Mouse (Mus musculus) liver, adult 2 months (tissue): ENCODE results near the gene Naa38.

ENCODE experiments used
- CTCF ChIP-seq: fragments of 200-500 bp; IDR thresholded peaks from 2 replicates; pipeline ENCODE4 v1.5.1; 2011; ENCODE audit warnings: low read depth, low read length, control low read depth
- POLR2A ChIP-seq: fragments of 200-500 bp; IDR thresholded peaks from 2 replicates; pipeline ENCODE4 v1.6.1; 2011; ENCODE audit warnings: low read length, control low read depth; ENCODE audit not compliant: insufficient read depth; ENCODE audit errors: extremely low read depth

GRCm38 (mm10) chr11:69367616-69368355, 27.5 kb upstream of the Naa38 start:
- no peak for TF ChIP-seq POLR2A
- TF ChIP-seq CTCF: no peak
